Mouse (Mus musculus) testis, adult 2 months (tissue): ENCODE results near the gene Arpc5l. TPM values are rescaled to one million over a fixed set of nuclear protein-coding genes. Genes with fewer than 3 reads are reported as not detected.
A peak's percentile ranks its signal among the peaks of the same experiment; 100 is the strongest.

Experiments used
- H3K27ac ChIP-seq: fragments of 200-500 bp; 2 replicates; pipeline ENCODE4 v1.5.1; 2012; ENCODE audit warnings: low read depth, low read length; ENCODE audit not compliant: control insufficient read depth, insufficient read depth
- H3K27me3 ChIP-seq: fragments of 200-500 bp; 2 replicates; pipeline ENCODE4 v1.6.1; 2012; ENCODE audit warnings: mild to moderate bottlenecking, low read length, moderate library complexity; ENCODE audit not compliant: control insufficient read depth, insufficient read depth
- H3K36me3 ChIP-seq: fragments of 200-500 bp; 2 replicates; pipeline ENCODE4 v1.6.1; 2012; ENCODE audit warnings: mild to moderate bottlenecking, low read length; ENCODE audit not compliant: control insufficient read depth, insufficient read depth
- H3K4me1 ChIP-seq: fragments of 200-500 bp; 2 replicates; pipeline ENCODE4 v1.6.1; 2012; ENCODE audit warnings: low read length; ENCODE audit not compliant: control insufficient read depth, insufficient read depth
- H3K4me3 ChIP-seq: fragments of 200-500 bp; 2 replicates; pipeline ENCODE4 v1.5.1; 2012; ENCODE audit warnings: low read depth, mild to moderate bottlenecking, low read length, moderate library complexity, mixed read lengths; ENCODE audit not compliant: control insufficient read depth
- CTCF ChIP-seq: fragments of 200-500 bp; IDR thresholded peaks from 2 replicates; pipeline ENCODE4 v1.5.1; 2012; ENCODE audit warnings: low read depth, mild to moderate bottlenecking, inconsistent platforms, low read length, moderate library complexity; ENCODE audit not compliant: control insufficient read depth, insufficient read depth, insufficient replicate concordance
- POLR2A ChIP-seq: fragments of 200-500 bp; IDR thresholded peaks from 2 replicates; pipeline ENCODE4 v1.6.1; 2012; ENCODE audit warnings: low read depth, mild to moderate bottlenecking, inconsistent platforms, low read length, moderate library complexity; ENCODE audit not compliant: control insufficient read depth
- polyA plus RNA-seq: library from polyadenylated mRNA; depleted of rRNA; stranded (reverse); fragments of >200 nt; gene quantifications from 2 replicates; pipeline ENCODE4 v1.2.3, GENCODE M21; 2012

Gene Arpc5l
- polyA plus RNA-seq, 1 experiment: 74.6 TPM

GRCm38 (mm10) chr2:39000587-39000919, 4.6 kb upstream of the Arpc5l start:
- Histone ChIP-seq H3K4me3 (no peak overlapping the region), H3K27me3 (no peaks in the 10 kb centered on the region), H3K4me1 (peaks cover 15% of the 10 kb centered on the region), H3K36me3 (no peaks in the 10 kb centered on the region), H3K27ac (no peak overlapping the region)
- no peak for TF ChIP-seq CTCF
- TF ChIP-seq POLR2A: no peak

- Histone ChIP-seq H3K4me1 (peaks cover 17% of the 10 kb centered on the region), H3K27ac (no peak overlapping the region), H3K4me3 (no peak overlapping the region), H3K27me3 (no peaks in the 10 kb centered on the region), H3K36me3 (no peaks in the 10 kb centered on the region)
- TF ChIP-seq POLR2A (no peak), CTCF (no peak)
These were observed 3.3 kb upstream of the Arpc5l start for GRCm38 (mm10) chr2:39001866-39002265.

GRCm38 (mm10) chr2:39003106-39003505, 2.0 kb upstream of the Arpc5l start:
- TF ChIP-seq CTCF: no peak
- no peaks in the 10 kb centered on the region for H3K36me3 ChIP-seq
- H3K4me1 ChIP-seq: peaks cover 13% of the 10 kb centered on the region
- no peaks in the 10 kb centered on the region for H3K27me3 ChIP-seq
- peak overlapping the region; percentile 10 for H3K4me3 ChIP-seq
- no peak overlapping the region for H3K27ac ChIP-seq

- Histone ChIP-seq H3K4me1 (peaks cover 10% of the 10 kb centered on the region), H3K27me3 (no peaks in the 10 kb centered on the region), H3K27ac (no peak overlapping the region), H3K36me3 (no peaks in the 10 kb centered on the region), H3K4me3 (peak overlapping the region; percentile 3)
- no peak for TF ChIP-seq CTCF
These were observed 1.6 kb upstream of the Arpc5l start for GRCm38 (mm10) chr2:39003512-39003911.

GRCm38 (mm10) chr2:39004372-39004771, 776 bp upstream of the Arpc5l start:
- Histone ChIP-seq H3K27me3 (no peaks in the 10 kb centered on the region), H3K4me3 (peak overlapping the region; percentile 93), H3K27ac (peak overlapping the region; percentile 63), H3K4me1 (peaks cover 10% of the 10 kb centered on the region), H3K36me3 (no peaks in the 10 kb centered on the region)
- no peak for TF ChIP-seq CTCF
- no peak for TF ChIP-seq POLR2A

GRCm38 (mm10) chr2:39005574-39006079, 479 bp downstream of the Arpc5l start, which contains the start of gene Rpl35:
Rpl35 (minus strand) TSS chr2:39005624.
- Histone ChIP-seq H3K4me3 (peak within 1 kb of the TSS; percentile 93), H3K36me3 (no peaks in the 10 kb centered on the region), H3K27me3 (no peaks in the 10 kb centered on the region), H3K4me1 (peaks cover 10% of the 10 kb centered on the region), H3K27ac (peak within 1 kb of the TSS; percentile 75)
- TF ChIP-seq POLR2A (no peak; the same call in 1 of the 2 replicates), CTCF (no peak)

GRCm38 (mm10) chr2:39006149-39006730, 1.1 kb downstream of the Arpc5l start:
- no peaks in the 10 kb centered on the region for H3K27me3 ChIP-seq
- no peak overlapping the region for H3K27ac ChIP-seq
- H3K4me1 ChIP-seq: peaks cover 10% of the 10 kb centered on the region
- no peaks in the 10 kb centered on the region for H3K36me3 ChIP-seq
- peak overlapping the region; percentile 57 for H3K4me3 ChIP-seq
- TF ChIP-seq POLR2A: no peak

- Histone ChIP-seq H3K27ac (peak overlapping the region; percentile 96), H3K4me1 (peaks cover 14% of the 10 kb centered on the region), H3K27me3 (no peaks in the 10 kb centered on the region), H3K36me3 (no peaks in the 10 kb centered on the region; the same call in 1 of the 2 replicates), H3K4me3 (peak overlapping the region; percentile 99)
- TF ChIP-seq CTCF (no peak), POLR2A (peak; percentile 89)
These were observed 2.7 kb downstream of the Arpc5l start for GRCm38 (mm10) chr2:39007865-39008264.
